Mouse (Mus musculus): ENCODE measurements at regions not wholly inside any gene's neighbourhood (a gene's known extent, or its start where the extent isn't known, plus 50 kb on each side); places are given as distances from the start of the nearest gene placed in this dataset.

DNA sequence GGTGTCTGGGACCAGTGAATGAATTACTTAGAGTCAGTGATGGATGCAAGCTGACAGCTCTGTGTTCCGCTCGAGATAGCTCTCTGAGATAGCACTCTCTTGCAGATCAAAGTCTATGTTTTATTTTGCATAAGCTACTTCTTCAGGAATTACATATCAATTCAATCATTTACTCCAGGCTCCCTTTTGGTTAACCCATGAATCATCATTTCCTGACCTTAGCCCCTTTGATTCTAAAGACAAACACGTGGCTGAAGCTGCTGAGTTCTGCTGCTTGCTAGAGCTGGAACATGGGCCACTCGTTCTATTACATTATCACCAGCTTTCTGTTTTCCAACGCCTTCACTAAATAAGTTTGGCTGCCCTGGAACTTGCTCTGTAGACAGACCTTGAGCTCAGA, 343.2 kb downstream of the Gm49356 start:
- TF ChIP-seq CTCF (IDR thresholded peaks at IDR 0.05; ENCODE audit: low read depth), result no peak
- no peak for TF ChIP-seq EP300 (optimal IDR thresholded peaks at IDR 0.05)
